Mouse (Mus musculus) erythroblast, embryonic 14.5 days (primary cell): ENCODE results near the gene Sirt4.

Source experiments
- GATA1 ChIP-seq: IDR thresholded peaks from 2 replicates; pipeline ENCODE4 v1.6.1; 2012; ENCODE audit warnings: low read length, inconsistent platforms, mixed read lengths
- TAL1 ChIP-seq: IDR thresholded peaks from 3 replicates; pipeline ENCODE4 v1.6.1; 2012; ENCODE audit warnings: low read length, inconsistent platforms, mixed read lengths

DNA sequence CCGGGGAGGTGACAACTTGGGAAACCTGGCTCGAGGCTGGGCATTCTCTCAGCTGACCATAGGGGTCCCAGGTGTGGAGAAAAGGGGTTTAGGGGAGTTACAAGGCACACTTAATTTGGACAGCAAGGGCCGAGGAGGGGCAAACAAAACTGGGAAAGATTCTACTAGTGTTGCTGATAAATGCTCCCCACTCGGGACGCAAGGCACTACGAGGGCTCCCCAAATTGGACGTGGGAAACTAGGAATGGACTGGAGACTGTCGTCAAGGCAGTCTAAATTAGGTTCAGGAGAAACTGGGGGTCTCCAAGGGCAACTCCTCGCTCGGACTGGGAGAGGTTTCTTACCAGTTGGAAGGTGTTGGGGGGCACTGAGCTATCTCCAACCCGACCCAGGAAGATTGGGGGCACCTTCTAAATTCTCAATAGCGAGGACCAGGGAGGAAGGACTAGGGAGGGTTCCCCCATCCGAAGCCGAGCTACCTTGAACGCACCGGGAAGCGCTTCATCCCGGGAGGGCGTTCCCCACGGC lies 55.6 kb downstream of the Sirt4 start:
- TF ChIP-seq GATA1 = no peak
- no peak for TF ChIP-seq TAL1
